Mouse (Mus musculus) adrenal gland (tissue): ENCODE data around the gene AC141477.1.

Experiments
- intact Hi-C: fragments of 180-260 bp; cut with DNase I; formaldehyde crosslinking; loops from one replicate; pipeline ENCODE4 v1.15.1; 2025
- long read RNA-seq, 2 experiments: library from polyadenylated mRNA; unstranded; transcript quantifications; one replicate each; pipeline ENCODE4 v2.0.0; 2020; ENCODE audit warnings: borderline replicate concordance in 1 of 2; ENCODE audit not compliant: insufficient replicate concordance in 1 of 2

Gene AC141477.1
- long read RNA-seq, experiment 1, result 0 reads
- long read RNA-seq, experiment 2, result 0 reads

DNA sequence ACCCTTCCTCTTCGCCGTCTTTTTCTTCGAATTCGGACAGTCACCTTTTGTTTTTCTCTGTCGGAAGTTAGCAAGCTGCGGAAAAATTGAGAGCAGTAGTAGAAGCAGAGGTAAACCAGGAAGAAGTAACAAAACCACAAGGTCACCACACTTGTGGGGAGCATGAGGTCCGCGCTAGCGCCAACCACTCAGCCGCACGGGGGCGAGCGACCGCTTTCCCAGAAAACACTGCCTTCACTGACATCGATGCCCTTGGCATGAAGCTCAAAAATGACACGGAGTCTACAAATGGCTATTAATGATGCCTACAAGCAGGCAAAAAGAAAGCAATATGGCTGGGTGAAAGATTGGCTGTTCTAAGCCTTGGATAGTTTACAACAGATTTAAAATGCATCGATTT, at the start of gene AC141477.1:
AC141477.1 (minus strand) TSS at position 164 of the 400 bp plus-strand sequence.
- intact Hi-C loops, result no loop called here

DNA sequence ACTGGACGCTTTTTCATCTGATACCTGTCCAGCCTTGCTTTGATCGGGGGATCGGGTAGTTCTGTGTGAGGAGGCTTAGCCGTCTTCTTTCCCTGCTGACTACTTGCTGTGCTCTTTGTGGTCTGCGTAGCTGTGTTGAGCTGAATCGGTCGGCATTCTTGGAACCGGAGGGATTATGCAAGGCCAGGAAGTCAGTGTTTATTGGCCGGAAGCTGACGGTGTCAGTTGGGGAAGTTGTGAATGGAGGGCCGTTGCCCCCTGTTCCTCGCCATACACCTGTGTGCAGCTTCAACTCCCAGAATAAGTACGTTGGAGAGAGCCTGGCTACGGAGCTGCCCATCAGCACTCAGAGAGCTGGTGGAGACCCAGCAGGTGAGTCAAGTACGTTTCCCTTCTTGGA, 49.0 kb upstream of the AC141477.1 start:
- intact Hi-C loops, result no loop called here

- intact Hi-C loops, result no loop called here
Measured at GRCm38 (mm10) chr10:76488265-76488664, 48.0 kb upstream of the AC141477.1 start.

DNA sequence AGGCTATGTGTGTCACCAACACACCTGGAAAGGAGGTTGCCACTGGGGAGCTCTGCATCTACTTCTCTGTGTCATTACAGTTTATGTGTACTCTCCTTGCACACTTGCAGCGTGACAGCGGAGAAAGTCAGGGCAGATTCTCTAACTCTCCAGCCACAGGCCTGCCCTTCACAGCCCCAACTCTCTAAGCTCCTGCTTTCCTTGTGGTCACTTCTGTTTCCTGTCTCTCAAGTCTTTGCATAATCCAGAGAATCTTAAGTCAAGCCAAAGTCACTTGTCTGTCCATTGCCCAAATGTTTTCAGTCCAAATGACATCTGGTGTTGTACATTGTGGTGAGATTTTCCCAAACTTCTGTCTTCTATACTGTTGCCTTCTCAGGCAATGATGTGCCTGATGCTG, 46.1 kb upstream of the AC141477.1 start:
- intact Hi-C loops, result no loop called here

- intact Hi-C loops, result no loop called here
Measured at GRCm38 (mm10) chr10:76481480-76481879, 41.2 kb upstream of the AC141477.1 start.

DNA sequence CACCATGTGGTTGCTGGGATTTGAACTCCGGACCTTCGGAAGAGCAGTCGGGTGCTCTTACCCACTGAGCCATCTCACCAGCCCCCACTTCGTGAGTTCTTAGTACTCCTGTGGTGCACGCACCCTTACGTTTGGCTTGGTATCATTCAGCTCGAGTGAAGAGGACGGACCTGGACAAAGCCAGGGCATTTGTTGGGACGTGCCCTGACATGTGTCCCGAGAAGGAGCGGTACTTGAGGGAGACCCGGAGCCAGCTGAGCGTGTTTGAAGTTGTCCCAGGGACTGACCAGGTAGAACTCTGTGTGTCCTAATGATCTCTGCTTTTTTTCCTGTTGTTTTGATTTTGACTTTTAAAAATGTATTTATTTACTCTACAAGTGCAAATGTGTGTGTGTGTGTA, 40.6 kb upstream of the AC141477.1 start:
- intact Hi-C loops, result no loop called here

DNA sequence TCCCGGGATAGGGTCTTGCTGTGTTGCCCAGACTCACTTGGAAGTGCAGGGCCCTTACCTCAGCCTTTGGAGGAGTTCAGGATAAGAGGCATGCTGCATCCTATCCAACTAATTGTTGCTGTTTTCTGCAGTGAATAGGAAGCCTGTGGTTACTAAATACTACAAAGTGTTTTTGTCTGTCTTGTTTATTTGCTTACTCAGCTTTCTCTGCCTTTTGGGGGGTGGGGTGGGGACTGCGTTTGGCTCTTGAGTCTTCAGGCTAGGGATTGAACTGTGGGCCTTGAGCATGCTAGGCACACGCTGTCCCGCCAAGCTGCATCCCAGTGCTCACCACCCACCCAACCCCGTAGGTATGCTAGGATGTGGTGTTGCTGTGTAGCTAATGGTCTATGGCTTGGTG, 33.5 kb upstream of the AC141477.1 start:
- intact Hi-C loops, result no loop called here

- intact Hi-C loops, result no loop called here
Measured at GRCm38 (mm10) chr10:76468203-76469162, 28.2 kb upstream of the AC141477.1 start, which contains the start of the genes Mcm3ap and Ybey. Gene Mcm3ap, plus strand, starts transcription at chr10:76468927. Gene Ybey, minus strand, starts transcription at chr10:76469114.

DNA sequence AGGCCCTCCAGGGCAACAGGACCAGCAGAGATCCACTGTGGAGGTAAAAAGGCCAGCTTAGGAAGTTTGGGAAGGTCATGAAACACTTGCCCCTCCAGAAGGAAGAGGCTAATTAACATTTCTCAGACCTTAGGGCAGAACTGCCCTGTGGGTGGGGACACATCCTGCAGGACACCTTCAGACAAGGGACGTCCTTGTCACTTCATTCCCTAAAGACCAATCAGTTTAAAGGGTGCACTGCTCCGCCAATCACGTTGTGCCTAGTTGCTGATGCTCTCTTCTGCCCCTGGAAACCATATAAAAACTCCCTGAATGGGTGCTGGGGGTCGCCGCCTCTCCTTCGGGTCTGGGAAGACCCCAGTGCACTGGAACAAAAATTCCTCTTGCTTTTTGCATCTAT, 22.5 kb upstream of the AC141477.1 start:
- intact Hi-C loops, result no loop called here

GRCm38 (mm10) chr10:76462312-76462711, 22.1 kb upstream of the AC141477.1 start:
- intact Hi-C loops, result no loop called here

- intact Hi-C loops, result no loop called here
Measured at GRCm38 (mm10) chr10:76461255-76461654, 21.0 kb upstream of the AC141477.1 start.

- intact Hi-C loops, result no loop called here
Measured at GRCm38 (mm10) chr10:76455289-76455688, 15.0 kb upstream of the AC141477.1 start.

DNA sequence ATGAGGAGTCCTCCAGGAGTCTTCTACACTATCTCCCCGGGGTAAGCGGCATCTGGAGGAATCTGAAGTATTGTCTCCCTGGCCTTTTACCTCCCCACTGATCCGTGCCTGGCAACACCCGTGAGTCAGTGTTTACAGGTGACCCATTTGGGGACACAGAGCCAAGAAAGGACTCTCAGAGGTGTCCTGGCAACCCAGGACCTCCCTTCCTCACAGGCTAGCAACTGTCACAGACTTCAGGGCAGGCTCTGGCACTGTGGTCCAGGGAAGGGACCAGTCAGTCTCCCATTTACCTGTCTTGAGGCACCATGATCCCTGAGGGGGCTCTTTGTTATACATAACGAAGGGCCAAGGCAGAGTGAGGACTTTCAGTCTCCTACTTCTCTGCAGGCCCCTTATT, 8.6 kb upstream of the AC141477.1 start, which contains the start of gene 2610028H24Rik:
2610028H24Rik (plus strand) TSS at position 231 of the 400 bp plus-strand sequence.
- intact Hi-C loops, result no loop called here

DNA sequence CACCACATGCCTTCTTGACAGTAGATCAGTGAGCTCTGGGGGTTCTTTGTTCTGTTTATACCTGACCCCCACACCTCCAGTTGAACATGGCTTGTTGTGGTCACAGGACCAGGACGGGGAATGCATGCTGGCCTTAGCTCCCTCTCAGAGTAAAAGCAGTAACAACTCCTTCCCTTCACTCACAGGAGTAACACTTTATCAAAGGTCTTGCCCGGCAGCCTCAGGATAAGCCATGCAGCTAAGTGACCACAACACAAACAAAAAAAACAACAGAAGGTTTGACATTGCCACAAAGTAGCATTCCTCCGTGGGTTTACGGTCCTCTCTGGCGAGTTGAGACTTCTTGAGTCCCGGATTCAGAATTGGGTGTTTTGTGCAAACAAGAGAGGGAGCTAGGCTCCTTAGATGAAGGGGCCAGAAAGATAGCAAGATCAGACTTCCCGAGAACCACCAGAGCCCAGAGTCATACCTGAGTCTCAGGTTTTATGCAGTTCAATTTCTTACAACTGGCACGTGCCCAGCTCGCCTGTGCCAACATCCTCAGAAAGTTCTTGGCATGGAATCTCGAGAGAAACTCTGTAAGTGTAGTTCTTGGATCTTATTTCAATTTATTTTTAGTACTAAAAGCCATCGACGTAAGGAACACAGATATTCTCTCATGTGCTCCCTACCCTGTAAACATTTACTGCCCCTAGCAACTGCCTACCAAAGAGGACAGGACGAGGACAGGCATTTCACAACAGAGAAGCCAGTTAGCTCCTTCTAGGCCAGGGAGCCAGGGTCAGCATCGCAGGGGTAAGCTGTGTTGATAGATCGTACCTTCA, 7.4 kb upstream of the AC141477.1 start:
- intact Hi-C loops, result no loop called here

GRCm38 (mm10) chr10:76445996-76446681, 5.9 kb upstream of the AC141477.1 start:
- intact Hi-C loops, result no loop called here

GRCm38 (mm10) chr10:76442178-76443088, 2.2 kb upstream of the AC141477.1 start, which contains the start of gene Pcnt:
Gene Pcnt, minus strand, starts transcription at chr10:76442786.
- intact Hi-C loops, result no loop called here

DNA sequence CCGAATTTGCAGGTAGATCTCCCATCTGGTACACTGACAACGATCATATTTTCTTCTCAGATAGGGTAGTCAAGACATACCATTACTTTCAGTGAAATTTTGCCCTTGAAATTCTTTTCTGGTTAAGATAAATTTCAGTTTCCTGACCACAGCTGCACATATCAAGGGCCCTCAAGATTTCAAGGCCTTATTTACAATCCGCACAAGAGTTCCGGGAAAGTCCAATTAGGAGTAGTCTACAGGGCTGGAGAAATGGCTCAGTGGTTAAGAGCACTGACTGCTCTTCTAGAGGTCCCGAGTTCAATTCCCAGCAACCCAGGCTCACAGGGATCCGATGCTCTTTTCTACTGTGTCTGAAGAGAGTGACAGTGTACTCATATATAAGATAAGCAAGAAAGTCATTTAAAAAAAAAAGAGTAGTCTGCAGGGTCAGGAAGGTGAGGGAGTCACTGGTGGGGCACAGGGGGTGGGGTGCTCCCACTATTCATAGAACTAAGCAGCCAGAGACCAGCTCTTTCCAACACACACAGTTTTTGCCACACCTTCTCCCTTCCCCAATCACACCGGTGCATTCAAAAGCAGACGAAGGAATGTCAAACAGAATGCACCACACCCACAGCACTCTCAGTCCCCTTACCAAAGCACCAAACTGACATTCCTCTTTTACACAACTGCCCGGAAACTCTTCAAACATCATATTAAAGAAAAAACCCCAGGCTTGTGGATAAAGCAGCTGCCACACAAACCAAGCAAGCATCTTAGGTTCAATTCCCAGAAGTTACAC, 945 bp downstream of the AC141477.1 start:
- intact Hi-C loops, result no loop called here

- intact Hi-C loops, result no loop called here
Measured at GRCm38 (mm10) chr10:76433925-76434324, 6.3 kb downstream of the AC141477.1 start.

DNA sequence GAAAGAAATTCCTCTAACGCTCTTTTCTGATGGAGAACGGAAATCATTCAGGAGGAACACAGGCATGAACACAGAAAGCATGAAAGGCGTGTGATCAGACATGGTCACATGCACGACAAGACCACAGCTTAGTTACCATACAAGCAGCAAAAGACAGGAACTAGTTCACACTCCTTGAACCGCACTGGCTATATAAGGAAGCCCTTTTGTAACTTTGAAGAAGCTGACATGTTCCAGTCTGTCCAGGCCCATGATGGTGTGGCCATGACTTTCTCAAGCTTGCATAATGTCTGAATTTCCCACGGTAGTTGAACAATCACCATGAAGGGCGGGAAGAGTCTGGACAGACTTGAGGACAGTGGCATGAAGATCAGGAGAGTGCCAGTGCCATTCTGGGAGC, 14.6 kb downstream of the AC141477.1 start:
- intact Hi-C loops, result no loop called here
